ENCODE assay signal across 11 mouse cellular contexts in the genomic region with DNA sequence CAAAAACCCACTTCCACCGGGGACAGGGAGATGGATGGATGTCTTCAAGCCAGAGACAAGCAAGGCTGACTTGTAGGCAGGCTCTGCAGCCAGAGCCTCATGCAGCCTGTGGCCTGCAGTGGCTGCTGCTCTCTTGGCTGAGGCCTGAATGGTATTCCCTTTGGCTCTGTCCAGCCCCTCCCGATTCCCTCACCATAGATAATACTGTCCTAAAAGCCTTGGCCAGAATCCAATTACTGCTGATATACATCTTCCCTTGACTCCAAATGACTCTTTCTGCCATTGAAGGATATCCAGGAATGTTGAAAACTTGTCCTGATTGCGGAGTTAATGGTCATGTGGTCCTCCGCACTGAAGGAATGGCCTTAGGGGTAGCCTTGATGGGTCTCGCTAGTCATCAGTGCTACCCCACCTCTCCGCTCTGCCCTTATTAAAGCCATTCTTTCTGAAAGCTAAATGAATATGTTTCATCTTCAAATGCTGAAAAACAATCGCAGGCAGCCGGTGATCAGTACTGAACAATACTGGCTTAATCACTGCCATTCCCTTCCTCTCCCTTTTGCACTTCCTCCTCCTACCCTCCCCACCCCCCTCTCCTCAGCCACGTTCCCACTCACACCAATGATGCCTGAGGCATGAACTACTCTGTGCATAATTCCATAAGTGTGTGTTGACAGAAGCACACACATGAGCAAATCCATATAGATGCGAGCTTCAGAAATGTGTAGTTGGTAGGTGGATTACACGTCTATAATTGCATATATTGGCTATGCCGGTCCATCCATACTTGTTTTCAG.
DNase-seq lines count a peak whose midpoint lies in the region; ATAC-seq and TF ChIP-seq lines count a peak whose summit lies in the region.
"Had no signal": no experiment of that assay in that cellular context is flagged by ENCODE, and none has a peak within 500 bp of the region (broad histone marks: within the 10 kb centered on the region; RNA-seq: fewer than 3 reads in every experiment).

No protein-coding gene starts in this region.

- no peak overlapping the region for H3K9ac ChIP-seq in kidney, postnatal 0 days (ENCODE audit: low read depth, low read length)
- H3K9ac ChIP-seq: embryonic facial prominence, embryonic 12.5 days; liver, embryonic 14.5 days had no signal

- no peak overlapping the region for H3K4me2 ChIP-seq in kidney, postnatal 0 days (ENCODE audit: low read length)
- H3K4me2 ChIP-seq: embryonic facial prominence, embryonic 12.5 days had no signal

- peaks cover 16% of the 10 kb centered on the region; the same call in 1 of the 2 replicates for H3K4me1 ChIP-seq in kidney, postnatal 0 days (replicated peaks; ENCODE audit: insufficient read depth, low read length)

- H3K9me3 ChIP-seq in kidney, postnatal 0 days (replicated peaks; ENCODE audit: low read length): no peaks in the 10 kb centered on the region
- H3K9me3 ChIP-seq: embryonic facial prominence, embryonic 12.5 days had no signal

- no peaks in the 10 kb centered on the region for H3K36me3 ChIP-seq in kidney, postnatal 0 days (ENCODE audit: insufficient read depth, low read length)
- H3K36me3 ChIP-seq: embryonic facial prominence, embryonic 12.5 days had no signal

- H3K27me3 ChIP-seq in kidney, postnatal 0 days (ENCODE audit: insufficient read depth, low read length): no peaks in the 10 kb centered on the region
- H3K27me3 ChIP-seq: embryonic facial prominence, embryonic 12.5 days had no signal

- DNase-seq in kidney, postnatal 0 days (ENCODE audit: low spot score): peak; percentile 60
- no peak for DNase-seq in kidney, adult 18-20 months
- peak; percentile 10 for DNase-seq in ZHBTc4 (ENCODE audit: low read depth, low spot score)
- peak; percentile 51 for DNase-seq in adrenal gland, postnatal 10 days
- peak; percentile 25 for DNase-seq in kidney, postnatal 14 days
- no peak for DNase-seq in layer of hippocampus, adult 2 months (ENCODE audit: low spot score in 2 of 2)
- DNase-seq in layer of hippocampus, postnatal 10 days (ENCODE audit: low spot score in 2 of 2): no peak
- DNase-seq: heart, adult 2 months; right cerebral cortex, postnatal 14 days had no signal

- TF ChIP-seq CTCF in kidney, postnatal 0 days (IDR thresholded peaks at IDR 0.05; ENCODE audit: low read depth): no peak
- no peak for TF ChIP-seq CTCF in layer of hippocampus, adult 2 months (conservative IDR thresholded peaks at IDR 0.05)

- no peak overlapping the region for H3K27ac ChIP-seq in kidney, postnatal 0 days
- no peak overlapping the region for H3K27ac ChIP-seq in layer of hippocampus, adult 2 months
- H3K27ac ChIP-seq: embryonic facial prominence, embryonic 12.5 days; heart, adult 2 months; liver, embryonic 14.5 days had no signal

- WGBS in kidney, postnatal 0 days: 66% methylated on average over 12 of the region's 12 CpGs

- no peak for ATAC-seq in kidney, postnatal 0 days (replicated peaks; ENCODE audit: low FRiP score, low read depth)

- H3K4me3 ChIP-seq in kidney, postnatal 0 days (replicated peaks; ENCODE audit: low read depth, low read length): no peak overlapping the region
- no peak overlapping the region for H3K4me3 ChIP-seq in layer of hippocampus, adult 2 months
- H3K4me3 ChIP-seq: embryonic facial prominence, embryonic 12.5 days; heart, adult 2 months had no signal

Comparison
In these comparisons a context has a peak if more than half of its experiments do, and no peak if none do; other contexts are left out.
1. DNase-seq: peak in kidney, postnatal 0 days (single experiment), ZHBTc4 (single experiment), adrenal gland, postnatal 10 days (single experiment) and kidney, postnatal 14 days (single experiment); none in kidney, adult 18-20 months (single experiment), layer of hippocampus, adult 2 months (0 of 2) and layer of hippocampus, postnatal 10 days (0 of 2).